Comparison of ENCODE assay signal across 8 mouse cellular contexts in genomic region chr7:58843767-58844445, GRCm38 (mm10).
A peak's percentile ranks its signal among the peaks of the same experiment; 100 is the strongest.
DNase-seq lines count a peak whose midpoint lies in the region; ATAC-seq and TF ChIP-seq lines count a peak whose summit lies in the region.

No protein-coding gene starts in this region.

- no peak for TF ChIP-seq CTCF in cortical plate, adult 2 months (IDR thresholded peaks at IDR 0.05; ENCODE audit: extremely low read depth, insufficient read depth, low read length)
- TF ChIP-seq CTCF in gastrocnemius, adult 2 months (IDR thresholded peaks at IDR 0.05), result no peak
- no peak for TF ChIP-seq CTCF in lung, adult 2 months (IDR thresholded peaks at IDR 0.05; ENCODE audit: insufficient read depth, low read length)

- no peak overlapping the region for H3K4me3 ChIP-seq in cortical plate, adult 2 months (ENCODE audit: insufficient read depth, low read length)
- H3K4me3 ChIP-seq in gastrocnemius, adult 2 months, result peak overlapping the region; percentile 53
- no peak overlapping the region for H3K4me3 ChIP-seq in hindbrain, embryonic 13.5 days
- H3K4me3 ChIP-seq in lung, adult 2 months (replicated peaks; ENCODE audit: extremely low read depth, low read depth, low read length), result no peak overlapping the region
- no peak overlapping the region for H3K4me3 ChIP-seq in neural tube, embryonic 14.5 days (ENCODE audit: low read depth, low read length)

- H3K4me1 ChIP-seq in cortical plate, adult 2 months (ENCODE audit: control insufficient read depth, insufficient read depth, low read length), result peaks cover 12% of the 10 kb centered on the region
- H3K4me1 ChIP-seq in hindbrain, embryonic 13.5 days (replicated peaks), result peaks cover 28% of the 10 kb centered on the region
- H3K4me1 ChIP-seq in lung, adult 2 months (ENCODE audit: control insufficient read depth, insufficient read depth, low read length), result peaks cover 3% of the 10 kb centered on the region
- H3K4me1 ChIP-seq in neural tube, embryonic 14.5 days (ENCODE audit: control insufficient read depth, insufficient read depth, low read length), result peaks cover 20% of the 10 kb centered on the region

- no peaks in the 10 kb centered on the region for H3K36me3 ChIP-seq in hindbrain, embryonic 13.5 days
- no peaks in the 10 kb centered on the region for H3K36me3 ChIP-seq in neural tube, embryonic 14.5 days (ENCODE audit: control insufficient read depth, insufficient read depth, low read length)

- 1% methylated on average over 9 of the region's 9 CpGs for WGBS in hindbrain, embryonic 13.5 days
- WGBS in lung, adult 2 months, result 3% methylated on average over 9 of the region's 9 CpGs
- WGBS in neural tube, embryonic 14.5 days, result 3% methylated on average over 9 of the region's 9 CpGs

- TF ChIP-seq POLR2A in cortical plate, adult 2 months (IDR thresholded peaks at IDR 0.05; ENCODE audit: extremely low read depth, insufficient read depth, low read length), result peak; percentile 74
- TF ChIP-seq POLR2A in lung, adult 2 months (IDR thresholded peaks at IDR 0.05; ENCODE audit: borderline replicate concordance, extremely low read depth, low read depth, low read length), result no peak

- H3K27me3 ChIP-seq in hindbrain, embryonic 13.5 days, result no peaks in the 10 kb centered on the region
- H3K27me3 ChIP-seq in neural tube, embryonic 14.5 days (ENCODE audit: control insufficient read depth, insufficient read depth, low read length), result no peaks in the 10 kb centered on the region

- peak; percentile 55 to 83 for DNase-seq in adrenal gland, adult (ENCODE audit: inconsistent age in 2 of 2, low spot score in 1 of 2)
- DNase-seq in gastrocnemius, adult 2 months, result peak; percentile 86
- peak; percentile 66 to 78 for DNase-seq in layer of hippocampus, postnatal 10 days (ENCODE audit: low spot score in 2 of 2)
- DNase-seq in lung, adult 2 months, result peak; percentile 27
- peak; percentile 40 for DNase-seq in thymus, postnatal 25 days

- peak; percentile 97 for ATAC-seq in hindbrain, embryonic 13.5 days (ENCODE audit: low FRiP score)
- ATAC-seq in neural tube, embryonic 14.5 days (ENCODE audit: low read depth), result peak; percentile 96

- peak overlapping the region; percentile 87 for H3K27ac ChIP-seq in cortical plate, adult 2 months (ENCODE audit: insufficient read depth, low read length)
- peak overlapping the region; percentile 85 for H3K27ac ChIP-seq in gastrocnemius, adult 2 months
- peak overlapping the region; percentile 97 for H3K27ac ChIP-seq in hindbrain, embryonic 13.5 days
- peak overlapping the region; percentile 89 for H3K27ac ChIP-seq in neural tube, embryonic 14.5 days (ENCODE audit: low read depth, low read length)

- intact Hi-C loops in gastrocnemius, adult 2 months (cut with DNase I), result loop anchor here (5.0 kb wide), 2 partner anchors 57 to 72 kb away; no protein-coding TSS in a partner anchor

- H3K4me2 ChIP-seq in hindbrain, embryonic 13.5 days, result peak overlapping the region; percentile 38
- H3K4me2 ChIP-seq in neural tube, embryonic 14.5 days (ENCODE audit: low read depth, low read length), result peak overlapping the region; percentile 25

- H3K9ac ChIP-seq in hindbrain, embryonic 13.5 days, result peak overlapping the region; percentile 62; the same call in 1 of the 2 replicates
- H3K9ac ChIP-seq in neural tube, embryonic 14.5 days (replicated peaks; ENCODE audit: low read depth, low read length), result peak overlapping the region; percentile 9; the same call in 1 of the 2 replicates

- H3K9me3 ChIP-seq in hindbrain, embryonic 13.5 days, result no peaks in the 10 kb centered on the region
- H3K9me3 ChIP-seq in neural tube, embryonic 14.5 days (ENCODE audit: control insufficient read depth, low read length), result no peaks in the 10 kb centered on the region

Comparison
In these comparisons a context has a peak if more than half of its experiments do, and no peak if none do; other contexts are left out.
1. DNase-seq: peak in every context shown above with its lines; median percentile 86 in gastrocnemius, adult 2 months; 72 in layer of hippocampus, postnatal 10 days; 69 in adrenal gland, adult; 40 in thymus, postnatal 25 days; 27 in lung, adult 2 months.